Mouse (Mus musculus) MEL (cell line): ENCODE measurements around the gene Ccdc106. TPM values are rescaled to one million over a fixed set of nuclear protein-coding genes. Genes with fewer than 3 reads are reported as not detected.

Experiments
- BHLHE40 ChIP-seq: IDR thresholded peaks from 2 replicates; pipeline ENCODE4 v1.6.1; 2012; ENCODE audit warnings: low read depth, mild to moderate bottlenecking, inconsistent platforms, low read length, improper control_type of control experiment, borderline replicate concordance
- CHD2 ChIP-seq: IDR thresholded peaks from 2 replicates; pipeline ENCODE4 v1.6.1; 2011; ENCODE audit warnings: low read length, improper control_type of control experiment
- E2F4 ChIP-seq: IDR thresholded peaks from 2 replicates; pipeline ENCODE4 v1.6.1; 2011; ENCODE audit warnings: low read depth, low read length, improper control_type of control experiment, borderline replicate concordance
- ELF1 ChIP-seq: IDR thresholded peaks from 2 replicates; pipeline ENCODE4 v1.6.1; 2014; ENCODE audit warnings: low read depth, mild to moderate bottlenecking, inconsistent platforms, low read length, improper control_type of control experiment, moderate library complexity
- EP300 ChIP-seq, 2 experiments: IDR thresholded peaks; 2 replicates each; pipeline ENCODE4 v1.6.1; 2011; ENCODE audit warnings: improper control_type of control experiment in 2 of 2, low read length in 2 of 2, low read depth in 1 of 2, mild to moderate bottlenecking in 1 of 2
- ETS1 ChIP-seq: IDR thresholded peaks from 2 replicates; pipeline ENCODE4 v1.6.1; 2012; ENCODE audit warnings: low read depth, mild to moderate bottlenecking, inconsistent platforms, low read length, improper control_type of control experiment, moderate library complexity
- GATA1 ChIP-seq: IDR thresholded peaks from 2 replicates; pipeline ENCODE4 v1.6.1; 2011; ENCODE audit warnings: low read depth, low read length, improper control_type of control experiment
- JUND ChIP-seq: IDR thresholded peaks from 2 replicates; pipeline ENCODE4 v1.6.1; 2011; ENCODE audit warnings: low read depth, mild to moderate bottlenecking, improper control_type of control experiment, low read length
- MAFK ChIP-seq: IDR thresholded peaks from 2 replicates; pipeline ENCODE4 v1.6.1; 2011; ENCODE audit warnings: low read depth, mild to moderate bottlenecking, low read length, improper control_type of control experiment, borderline replicate concordance
- MAX ChIP-seq: IDR thresholded peaks from 2 replicates; pipeline ENCODE4 v1.6.1; 2011; ENCODE audit warnings: low read length, improper control_type of control experiment
- MYB ChIP-seq: IDR thresholded peaks from 2 replicates; pipeline ENCODE4 v1.6.1; 2011; ENCODE audit warnings: mild to moderate bottlenecking, low read depth, low read length, improper control_type of control experiment
- MYC ChIP-seq: IDR thresholded peaks from 2 replicates; pipeline ENCODE4 v1.6.1; 2011; ENCODE audit warnings: low read depth, mild to moderate bottlenecking, low read length, improper control_type of control experiment, moderate library complexity
- POLR2A ChIP-seq, 2 experiments: IDR thresholded peaks; 2 replicates each; pipeline ENCODE4 v1.6.1; 2011 to 2012; ENCODE audit warnings: low read length in 2 of 2, mild to moderate bottlenecking in 2 of 2, control low read depth in 1 of 2, improper control_type of control experiment in 1 of 2, low read depth in 1 of 2, moderate library complexity in 1 of 2; ENCODE audit not compliant: control insufficient read depth in 1 of 2, insufficient read depth in 1 of 2, poor library complexity in 1 of 2
- POLR2AphosphoS5 ChIP-seq: IDR thresholded peaks from 2 replicates; pipeline ENCODE4 v1.6.1; 2012; ENCODE audit warnings: low read depth, borderline replicate concordance, mild to moderate bottlenecking, inconsistent platforms, low read length, moderate library complexity, mixed read lengths
- RAD21 ChIP-seq: IDR thresholded peaks from 2 replicates; pipeline ENCODE4 v1.6.1; 2011; ENCODE audit warnings: mild to moderate bottlenecking, low read depth, low read length, improper control_type of control experiment
- TAL1 ChIP-seq: IDR thresholded peaks from 2 replicates; pipeline ENCODE4 v1.6.1; 2012; ENCODE audit warnings: mild to moderate bottlenecking, inconsistent platforms, low read length, moderate library complexity, mixed read lengths
- TBP ChIP-seq: IDR thresholded peaks from 2 replicates; pipeline ENCODE4 v1.8.0; 2011; ENCODE audit warnings: low read depth, low read length, improper control_type of control experiment
- UBTF ChIP-seq: IDR thresholded peaks from 2 replicates; pipeline ENCODE4 v1.6.1; 2012; ENCODE audit warnings: low read depth, mild to moderate bottlenecking, inconsistent platforms, low read length, improper control_type of control experiment, moderate library complexity, borderline replicate concordance; ENCODE audit not compliant: insufficient read depth
- USF1 ChIP-seq: IDR thresholded peaks from 2 replicates; pipeline ENCODE4 v1.6.1; 2014; ENCODE audit warnings: low read depth, mild to moderate bottlenecking, inconsistent platforms, low read length, improper control_type of control experiment, moderate library complexity
- USF2 ChIP-seq, 2 experiments: IDR thresholded peaks; 2 replicates each; pipeline ENCODE4 v1.6.1; 2011 to 2012; ENCODE audit warnings: improper control_type of control experiment in 2 of 2, low read length in 2 of 2, borderline replicate concordance in 1 of 2, inconsistent platforms in 1 of 2, low read depth in 1 of 2, mild to moderate bottlenecking in 1 of 2; ENCODE audit not compliant: insufficient read depth in 1 of 2
- ZC3H11A ChIP-seq: IDR thresholded peaks from 2 replicates; pipeline ENCODE4 v1.6.1; 2012; ENCODE audit warnings: low read depth, mild to moderate bottlenecking, inconsistent platforms, low read length, improper control_type of control experiment
- ZMIZ1 ChIP-seq: IDR thresholded peaks from 2 replicates; pipeline ENCODE4 v1.6.1; 2012; ENCODE audit warnings: low read depth, mild to moderate bottlenecking, inconsistent platforms, low read length, improper control_type of control experiment, moderate library complexity
- ZNF384 ChIP-seq: IDR thresholded peaks from 2 replicates; pipeline ENCODE4 v1.6.1; 2012; ENCODE audit warnings: low read depth, mild to moderate bottlenecking, inconsistent platforms, low read length, improper control_type of control experiment
- polyA plus RNA-seq, 2 experiments: library from polyadenylated mRNA; stranded (reverse) in 1 of 2; unstranded in 1 of 2; fragments of >175 nt in 1 of 2; fragments of >200 nt in 1 of 2; gene quantifications; 2 replicates each; pipeline versions ENCODE4 v1.2.1 to v1.2.4; 2012; ENCODE audit warnings: low replicate concordance in 2 of 2, low read depth in 1 of 2; ENCODE audit not compliant: insufficient read length in 2 of 2, insufficient read depth in 1 of 2, missing spikeins in 1 of 2
- total RNA-seq: library from RNA; depleted of rRNA; stranded (reverse); fragments of 300-350 nt; gene quantifications from 2 replicates; pipeline ENCODE4 v1.2.3, GENCODE M21; 2012

Gene Ccdc106
- total and polyA plus RNA-seq, 3 experiments: 0.50 to 0.82 TPM; not detected in 1

DNA sequence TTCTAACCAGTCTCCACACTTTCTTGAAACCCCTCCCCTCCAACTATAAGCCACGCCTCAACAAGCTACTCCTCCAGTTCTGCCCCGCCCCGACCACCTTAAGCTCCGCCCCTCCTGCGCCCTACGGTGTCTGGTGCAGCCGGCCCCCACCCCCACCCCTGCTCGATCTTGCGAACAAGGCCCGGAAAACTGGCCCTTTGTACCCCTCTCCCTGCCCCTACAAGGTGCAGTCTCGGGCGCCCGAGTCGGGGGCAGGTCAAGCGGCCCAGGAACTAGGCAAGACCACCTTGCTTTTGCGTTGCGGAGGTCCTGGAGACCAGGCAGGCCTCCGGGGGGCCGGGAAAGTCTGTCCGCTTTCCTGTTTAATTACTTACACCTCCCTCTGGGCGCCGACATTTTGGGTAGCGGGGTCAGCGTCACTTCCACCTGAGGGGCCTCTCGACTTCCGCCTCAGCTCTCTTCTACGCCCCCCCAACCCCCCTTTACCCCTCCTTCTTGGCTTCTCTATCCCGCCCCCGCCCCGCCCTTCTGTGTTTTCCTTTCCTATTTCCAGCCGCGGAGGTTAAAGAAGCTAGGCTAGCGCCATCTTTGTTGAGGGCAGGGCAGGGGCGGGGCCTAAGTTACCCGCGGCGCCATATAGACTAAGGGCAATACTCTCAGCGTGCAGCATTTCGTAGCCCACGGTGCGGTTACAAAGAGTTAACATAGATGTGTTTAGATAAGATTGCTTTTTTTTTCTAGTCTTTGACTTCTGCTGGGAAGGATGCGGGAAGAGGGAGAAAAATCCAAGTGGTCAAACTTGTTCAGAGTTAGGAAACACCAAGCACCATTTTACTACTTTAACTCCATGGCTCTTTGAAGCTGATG is 5.9 kb upstream of the Ccdc106 start, which contains the start of the genes Zfp524 and Fiz1 (continued):
- no peak; the same call in 1 of the 2 replicates for TF ChIP-seq BHLHE40
- TF ChIP-seq TAL1: no peak
- TF ChIP-seq ELF1: peak; percentile 73
- no peak for TF ChIP-seq GATA1
- TF ChIP-seq USF2 (IDR thresholded peaks at IDR 0.05; ENCODE audit: borderline replicate concordance in 1 of 2, insufficient read depth in 1 of 2, low read depth in 1 of 2, low read length in 2 of 2): no peak
- TF ChIP-seq MAFK: no peak
- no peak for TF ChIP-seq E2F4
- TF ChIP-seq RAD21: no peak
- TF ChIP-seq MAX: peak; percentile 2; the same call in 1 of the 2 replicates
- TF ChIP-seq MYB: no peak
- TF ChIP-seq ZC3H11A: no peak
- no peak for TF ChIP-seq ZMIZ1
- peak; percentile 59 to 61; a peak in 1 of 4 replicates for TF ChIP-seq POLR2A (IDR thresholded peaks at IDR 0.05; ENCODE audit: control insufficient read depth in 1 of 2, insufficient read depth in 1 of 2, low read depth in 1 of 2, low read length in 2 of 2, poor library complexity in 1 of 2)
- peak; percentile 2; the same call in 1 of the 2 replicates for TF ChIP-seq ETS1
- TF ChIP-seq POLR2AphosphoS5: no peak
- no peak for TF ChIP-seq TBP
- TF ChIP-seq MYC: peak; percentile 57
- no peak for TF ChIP-seq UBTF
- 0 out of 2 replicates have a peak, but pooled peaks have one; percentile 46 for TF ChIP-seq ZNF384
- no peak for TF ChIP-seq JUND
- no peak for TF ChIP-seq USF1
- TF ChIP-seq EP300 (IDR thresholded peaks at IDR 0.05; ENCODE audit: low read depth in 1 of 2, low read length in 2 of 2): no peak; a peak in 1 of 4 replicates
- TF ChIP-seq CHD2: no peak
